Mouse (Mus musculus) midbrain, embryonic 15.5 days (tissue): ENCODE measurements around the gene Washc4. TPM values are rescaled to one million over a fixed set of nuclear protein-coding genes. Genes with fewer than 3 reads are reported as not detected.

Experiments used
- ATAC-seq: fragments of 200-750 bp; cut with Nextera tagmentation; replicated peaks from 2 replicates; pipeline ENCODE4 v1.8.0; 2017; ENCODE audit warnings: moderate TSS enrichment
- H3K27ac ChIP-seq: fragments of 300-500 bp; sonication (generic); 2 replicates; pipeline ENCODE4 v1.5.1; 2015; ENCODE audit warnings: mild to moderate bottlenecking, inconsistent platforms
- H3K27me3 ChIP-seq: fragments of 300-500 bp; sonication (generic); replicated peaks from 2 replicates; pipeline ENCODE4 v1.6.1; 2015; ENCODE audit warnings: inconsistent platforms
- H3K36me3 ChIP-seq: fragments of 300-500 bp; sonication (generic); replicated peaks from 2 replicates; pipeline ENCODE4 v1.6.1; 2015; ENCODE audit warnings: inconsistent platforms
- H3K4me1 ChIP-seq: fragments of 300-500 bp; sonication (generic); 2 replicates; pipeline ENCODE4 v1.6.1; 2015; ENCODE audit warnings: inconsistent platforms
- H3K4me2 ChIP-seq: fragments of 300-500 bp; sonication (generic); 2 replicates; pipeline ENCODE4 v1.6.1; 2015; ENCODE audit warnings: inconsistent platforms, mild to moderate bottlenecking, moderate library complexity
- H3K4me3 ChIP-seq: fragments of 300-500 bp; sonication (generic); 2 replicates; pipeline ENCODE4 v1.5.1; 2015; ENCODE audit warnings: mild to moderate bottlenecking, inconsistent platforms
- H3K9ac ChIP-seq: fragments of 300-500 bp; sonication (generic); 2 replicates; pipeline ENCODE4 v1.6.1; 2015; ENCODE audit warnings: mild to moderate bottlenecking, inconsistent platforms
- H3K9me3 ChIP-seq: fragments of 300-500 bp; sonication (generic); 2 replicates; pipeline ENCODE4 v1.6.1; 2016; ENCODE audit warnings: inconsistent platforms
- WGBS: fragments of 180-500 bp; shearing (Covaris S2); methylation state at CpG from one replicate; pipeline ENCODE4 v1.1.7; 2015; ENCODE audit warnings: mixed read lengths; 5-methylcytosine and 5-hydroxymethylcytosine counted together
- polyA plus RNA-seq: library from polyadenylated mRNA; unstranded; fragments of >200 nt; fragmentation: Nextera tagmentation; extraction: Ambion mirVana; gene quantifications from 2 replicates; pipeline ENCODE4 v1.2.1, GENCODE M21; 2015

Washc4 gene
- polyA plus RNA-seq, 1 experiment from 2014 or later, result 30.1 TPM

DNA sequence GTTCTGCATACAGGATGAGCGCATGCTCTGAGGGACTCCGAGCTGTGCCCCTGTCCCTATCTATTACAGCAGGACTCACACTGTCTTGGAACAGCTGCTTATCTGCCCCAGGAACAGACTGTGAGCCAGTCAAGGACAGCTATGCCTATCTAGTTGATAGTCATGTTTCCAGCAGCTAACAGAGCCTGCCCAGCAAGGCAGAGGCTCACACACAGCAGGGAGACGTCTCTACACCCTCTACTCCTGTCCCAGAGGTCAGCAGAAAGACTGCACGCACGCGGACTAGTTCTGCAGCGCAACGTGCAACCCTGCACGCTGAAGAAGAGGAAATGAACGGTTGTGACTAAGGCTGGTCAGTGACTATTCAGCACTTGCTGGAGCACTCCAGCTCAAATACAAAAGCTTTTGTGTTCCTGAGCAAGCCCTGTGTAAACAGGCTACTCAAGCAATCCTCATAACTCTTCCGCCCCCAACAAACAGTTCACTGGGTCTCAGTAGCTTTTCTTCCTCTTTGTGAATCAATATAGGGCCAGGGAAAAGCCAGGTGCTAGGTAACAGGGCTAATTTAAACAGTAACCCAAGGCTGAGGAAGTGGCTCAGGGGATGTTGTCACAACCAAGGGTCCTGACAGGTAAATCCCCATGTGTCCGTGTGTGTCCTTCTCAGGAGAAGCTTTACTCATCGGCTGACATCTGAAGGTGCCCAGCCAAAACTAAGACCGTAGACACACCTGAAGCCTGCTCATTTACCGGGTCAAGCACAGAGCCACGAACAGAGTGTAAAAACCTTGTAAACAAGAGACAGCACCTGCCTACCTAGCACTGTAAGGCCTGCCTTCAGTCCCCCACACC, 101.5 kb downstream of the Washc4 start:
- H3K9ac ChIP-seq, result no peak overlapping the region
- H3K27me3 ChIP-seq, result no peaks in the 10 kb centered on the region
- 58% methylated on average over 16 of the region's 16 CpGs for WGBS
- peaks cover 46% of the 10 kb centered on the region for H3K4me1 ChIP-seq
- H3K4me2 ChIP-seq, result peak overlapping the region; percentile 11; the same call in 1 of the 2 replicates
- peak overlapping the region; percentile 51; the same call in 1 of the 2 replicates for H3K27ac ChIP-seq
- no peaks in the 10 kb centered on the region for H3K36me3 ChIP-seq
- ATAC-seq, result no peak
- H3K9me3 ChIP-seq, result no peaks in the 10 kb centered on the region
- no peak overlapping the region for H3K4me3 ChIP-seq

DNA sequence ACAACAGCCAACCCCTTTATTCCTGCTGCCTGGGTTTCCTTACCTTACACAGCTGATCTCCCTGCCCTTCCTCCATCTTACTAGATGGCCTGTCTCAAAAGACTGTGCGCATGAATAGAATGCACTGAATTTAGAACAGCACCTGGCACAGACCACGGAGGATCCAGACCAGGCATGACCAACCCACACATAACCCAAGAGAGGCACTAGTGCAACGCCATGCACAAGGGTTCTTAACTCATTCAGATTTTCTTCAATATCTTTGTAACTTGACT, 102.1 kb downstream of the Washc4 start:
- Histone ChIP-seq H3K9me3 (no peaks in the 10 kb centered on the region), H3K4me2 (no peak overlapping the region), H3K4me3 (no peak overlapping the region), H3K4me1 (peaks cover 46% of the 10 kb centered on the region), H3K27ac (no peak overlapping the region), H3K36me3 (no peaks in the 10 kb centered on the region), H3K9ac (no peak overlapping the region), H3K27me3 (no peaks in the 10 kb centered on the region)
- no peak for ATAC-seq
- WGBS, result 95% methylated on average over 3 of the region's 3 CpGs

Other genes with a start within 250 kb of the Washc4 start
- 9.1 and 11.1 TPM in 2 replicates for gene Slc41a2, start 205.9 kb upstream of the Washc4 start, polyA plus RNA-seq
- 0.91 and 0.98 TPM in 2 replicates for gene D10Wsu102e, start 183.5 kb upstream of the Washc4 start, polyA plus RNA-seq
- 17.0 and 18.7 TPM in 2 replicates for gene Aldh1l2, start 9.6 kb upstream of the Washc4 start, polyA plus RNA-seq
- gene Appl2, start 105.0 kb downstream of the Washc4 start, polyA plus RNA-seq, result 54.1 and 59.6 TPM in 2 replicates
- 79.6 and 83.2 TPM in 2 replicates for gene 1500009L16Rik, start 179.1 kb downstream of the Washc4 start, polyA plus RNA-seq